Mouse (Mus musculus) left cerebral cortex, adult 9 months (tissue): ENCODE results near the gene Carm1.

Source experiments
- DNase-seq, 2 experiments: peaks; one replicate each; pipeline ENCODE4 v3.0.0; 2022; ENCODE audit warnings: low spot score in 2 of 2

Carm1 gene

GRCm38 (mm10) chr9:21575253-21575652 lies 28.6 kb downstream of the Carm1 start:
- DNase-seq, result no peak

DNA sequence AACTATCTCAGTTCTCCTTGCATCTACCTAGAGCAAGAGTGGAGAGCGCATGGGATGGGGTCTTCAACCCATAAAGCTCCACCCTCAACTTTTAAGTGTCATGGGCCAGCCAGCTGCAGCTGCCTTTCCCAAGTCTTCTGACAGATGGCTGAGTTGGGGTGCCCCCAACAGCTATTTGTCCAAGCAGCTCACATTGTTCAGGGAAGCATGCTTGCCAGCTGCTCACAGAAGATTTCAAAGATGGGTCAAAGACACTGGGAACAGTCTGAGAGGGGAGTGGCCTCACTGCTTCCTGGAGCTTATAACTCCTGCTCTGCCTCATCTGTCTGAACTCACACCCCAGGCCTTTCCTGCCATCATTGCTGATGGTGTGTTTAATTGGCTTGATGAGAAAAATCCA lies 29.6 kb downstream of the Carm1 start:
- DNase-seq, result no peak

DNA sequence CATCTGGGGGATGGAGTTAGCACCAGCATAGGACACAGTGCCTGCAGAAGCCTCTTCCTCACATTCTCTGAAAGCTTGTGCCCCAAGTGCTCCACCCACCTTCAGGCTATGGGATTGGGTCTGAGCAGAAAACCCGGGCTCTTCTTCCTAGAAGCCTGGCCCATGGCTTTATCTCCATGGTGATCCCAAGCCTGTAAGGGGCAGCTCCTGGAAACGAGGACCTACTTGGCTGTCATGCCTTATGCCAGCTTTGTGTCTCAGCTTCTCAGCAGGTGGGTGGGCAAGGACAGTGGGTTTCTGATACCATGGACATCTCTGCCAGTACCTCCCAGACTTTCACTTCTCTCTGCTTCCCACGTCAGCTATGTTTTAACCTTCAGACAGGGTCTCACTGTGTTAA lies 31.5 kb downstream of the Carm1 start:
- DNase-seq, result no peak

DNA sequence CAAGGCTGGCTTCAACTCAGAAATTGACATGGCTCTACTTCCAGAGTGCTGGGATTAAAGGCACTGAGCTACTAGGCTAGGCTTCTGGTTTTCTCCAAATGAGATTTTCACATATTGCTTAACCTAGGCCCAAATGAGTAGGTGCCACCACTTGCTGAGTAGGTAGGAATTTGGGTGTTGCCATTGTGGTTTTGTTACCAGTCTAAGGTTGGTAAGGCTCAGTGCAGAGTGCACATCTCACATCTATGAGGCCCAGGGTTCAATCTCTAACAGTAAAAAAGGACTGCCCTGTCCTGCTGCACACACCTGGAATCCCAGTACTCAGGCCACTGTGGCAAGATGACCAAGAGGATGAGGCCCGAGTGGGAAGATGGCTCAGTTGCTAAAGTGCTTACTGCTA lies 38.7 kb downstream of the Carm1 start:
- DNase-seq, result no peak

GRCm38 (mm10) chr9:21587678-21588349 lies 41.1 kb downstream of the Carm1 start:
- DNase-seq, result no peak

DNA sequence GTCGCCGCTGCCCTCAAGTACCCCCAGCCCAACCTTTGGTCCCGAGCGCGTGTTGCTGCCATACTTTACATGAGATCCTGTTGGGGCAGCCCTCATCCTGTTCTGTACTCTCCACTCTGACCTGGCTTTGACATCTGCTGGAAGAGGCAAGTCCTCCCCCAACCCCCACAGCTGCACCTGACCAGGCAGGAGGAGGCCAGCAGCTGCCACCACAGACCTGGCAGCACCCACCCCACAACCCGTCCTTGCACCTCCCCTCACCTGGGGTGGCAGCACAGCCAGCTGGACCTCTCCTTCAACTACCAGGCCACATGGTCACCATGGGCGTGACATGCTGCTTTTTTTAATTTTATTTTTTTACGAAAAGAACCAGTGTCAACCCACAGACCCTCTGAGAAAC lies 41.7 kb downstream of the Carm1 start:
- DNase-seq, result no peak

DNA sequence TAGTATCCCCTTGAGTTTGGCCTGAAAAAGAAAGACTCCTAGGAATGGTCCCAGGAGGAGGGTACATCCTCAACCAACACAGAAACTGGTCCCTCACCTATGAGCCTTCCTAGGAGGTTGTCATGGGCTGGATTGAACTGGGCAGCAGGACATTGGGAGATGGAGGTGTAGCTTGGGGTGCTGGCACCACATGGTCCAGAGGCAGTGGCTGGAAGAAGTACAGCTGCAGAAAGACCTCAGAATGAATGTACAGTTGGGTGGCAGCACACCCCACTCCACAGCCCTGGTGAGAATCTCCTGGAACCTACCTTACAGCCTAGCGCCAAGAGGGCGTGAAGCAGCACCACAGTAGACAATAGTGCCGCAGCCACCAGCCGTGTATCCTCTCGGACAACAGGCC lies 42.8 kb downstream of the Carm1 start:
- no peak for DNase-seq

- no peak for DNase-seq
These were observed 44.6 kb downstream of the Carm1 start for GRCm38 (mm10) chr9:21591127-21591830.

DNA sequence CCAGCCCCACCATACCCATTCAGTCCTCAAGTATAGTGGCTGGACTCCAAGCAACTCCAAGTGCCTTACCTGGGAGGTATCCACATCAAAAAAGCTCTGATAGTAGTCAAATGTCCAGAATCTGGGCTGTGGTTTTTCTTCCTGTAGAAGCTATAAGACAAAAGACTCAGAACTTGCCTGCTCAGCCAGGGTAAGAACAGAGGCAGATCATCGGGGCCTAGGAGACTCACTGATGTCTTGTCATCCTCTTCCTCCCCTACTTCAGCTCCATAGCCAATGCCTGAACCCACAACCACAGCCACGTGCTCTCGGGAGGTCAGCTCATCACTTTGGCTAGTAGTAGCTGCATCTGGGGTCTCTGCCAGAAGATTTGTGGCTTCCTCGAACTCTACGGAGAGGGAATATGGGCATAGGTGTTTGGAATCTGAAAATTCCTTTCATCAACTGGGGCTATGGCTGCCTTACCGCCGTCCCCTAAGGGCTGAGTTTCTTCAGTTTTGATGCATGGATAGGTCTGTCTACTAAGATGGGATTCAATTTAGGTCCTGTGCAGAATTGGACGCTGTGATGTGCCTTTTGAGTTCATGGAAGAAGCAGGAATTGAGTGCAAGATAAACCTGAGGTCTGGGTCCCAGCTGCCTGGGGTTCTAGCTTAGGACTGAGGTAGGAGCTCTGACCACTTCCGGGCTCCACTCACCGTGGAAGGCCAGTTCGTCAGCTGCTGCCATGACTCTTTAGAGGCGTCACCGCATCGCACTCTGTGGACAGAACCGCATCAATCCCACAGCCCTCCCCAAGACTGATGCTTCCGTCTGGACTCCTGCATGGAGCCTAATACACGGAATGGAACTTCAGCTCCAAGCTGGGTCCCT lies 45.4 kb downstream of the Carm1 start:
- DNase-seq, result no peak

GRCm38 (mm10) chr9:21592703-21593121 lies 46.0 kb downstream of the Carm1 start, which contains the start of the genes Timm29 and Yipf2:
Gene Timm29, plus strand, starts transcription at chr9:21592722.
Gene Yipf2, minus strand, starts transcription at chr9:21592828.
- peak; percentile 89 to 96 for DNase-seq

GRCm38 (mm10) chr9:21593122-21593721 lies 46.5 kb downstream of the Carm1 start:
- peak in 1 of 2 experiments; percentile 57 for DNase-seq

- peak in 1 of 2 experiments; percentile 52 for DNase-seq
These were observed 47.7 kb downstream of the Carm1 start for GRCm38 (mm10) chr9:21594350-21594749.

- no peak for DNase-seq
These were observed 48.1 kb downstream of the Carm1 start for GRCm38 (mm10) chr9:21594838-21595237.

DNA sequence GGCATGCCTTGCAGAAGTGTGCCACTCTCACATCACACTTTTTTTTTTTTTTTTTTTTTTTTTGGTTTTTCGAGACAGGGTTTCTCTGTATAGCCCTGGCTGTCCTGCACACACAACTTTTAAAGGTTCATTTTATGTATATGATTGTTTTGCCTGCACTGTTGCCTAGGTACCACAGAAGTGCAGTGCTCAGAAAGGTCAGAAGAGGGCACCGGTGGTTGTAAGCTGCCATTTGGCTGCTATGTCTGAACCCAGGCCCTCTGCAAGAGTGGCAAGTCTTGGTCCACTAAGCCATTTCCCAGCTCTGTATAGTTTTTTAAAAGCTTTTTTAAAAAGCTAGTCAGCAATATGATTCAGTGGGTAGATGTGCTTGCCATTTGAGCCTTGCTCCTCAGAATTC lies 51.5 kb downstream of the Carm1 start:
- DNase-seq, result no peak

GRCm38 (mm10) chr9:21600186-21600585 lies 53.5 kb downstream of the Carm1 start:
- no peak for DNase-seq

DNA sequence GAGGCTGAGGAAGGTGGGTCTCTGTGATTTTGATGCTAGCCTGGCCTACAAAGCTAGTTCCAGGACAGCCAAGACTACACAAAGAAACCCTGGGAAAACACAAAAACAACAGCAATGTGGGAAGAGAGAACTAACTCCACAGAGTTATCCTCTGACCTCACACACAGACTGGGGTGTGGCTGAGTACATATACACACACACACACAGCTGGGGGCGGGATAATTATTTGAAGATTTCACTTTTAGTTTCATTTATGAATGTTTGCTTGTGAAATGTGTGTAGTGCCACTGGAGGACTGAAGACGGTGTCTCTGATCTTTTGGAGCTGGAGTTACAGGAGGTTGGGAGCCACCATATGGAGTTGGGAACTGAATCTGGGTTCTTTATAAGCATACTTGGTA lies 54.4 kb downstream of the Carm1 start:
- DNase-seq, result no peak

GRCm38 (mm10) chr9:21601722-21602399 lies 55.2 kb downstream of the Carm1 start:
- DNase-seq, result peak in 1 of 2 experiments; percentile 80

DNA sequence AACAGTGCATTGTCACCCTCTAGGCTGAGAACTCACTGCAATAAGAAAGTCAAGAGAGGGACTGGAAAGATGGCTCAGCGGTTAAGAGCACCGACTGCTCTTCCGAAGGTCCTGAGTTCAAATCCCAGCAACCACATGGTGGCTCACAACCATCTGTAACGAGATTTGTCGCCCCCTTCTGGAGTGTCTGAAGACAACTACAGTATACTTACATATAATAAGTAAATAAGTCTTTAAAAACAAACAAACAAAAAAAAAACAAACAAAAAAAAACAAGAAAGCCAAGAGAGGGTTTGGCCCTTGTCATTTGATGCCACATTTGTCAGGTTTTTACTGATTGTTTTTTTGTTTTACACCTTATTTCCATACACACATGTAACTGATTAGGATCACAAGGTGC lies 57.4 kb downstream of the Carm1 start:
- no peak for DNase-seq

- no peak for DNase-seq
These were observed 59.2 kb downstream of the Carm1 start for GRCm38 (mm10) chr9:21605865-21606264.

- no peak for DNase-seq
These were observed 60.0 kb downstream of the Carm1 start for GRCm38 (mm10) chr9:21606648-21607047.

- no peak for DNase-seq
These were observed 63.2 kb downstream of the Carm1 start for GRCm38 (mm10) chr9:21609861-21610260.
